In the genomic region with DNA sequence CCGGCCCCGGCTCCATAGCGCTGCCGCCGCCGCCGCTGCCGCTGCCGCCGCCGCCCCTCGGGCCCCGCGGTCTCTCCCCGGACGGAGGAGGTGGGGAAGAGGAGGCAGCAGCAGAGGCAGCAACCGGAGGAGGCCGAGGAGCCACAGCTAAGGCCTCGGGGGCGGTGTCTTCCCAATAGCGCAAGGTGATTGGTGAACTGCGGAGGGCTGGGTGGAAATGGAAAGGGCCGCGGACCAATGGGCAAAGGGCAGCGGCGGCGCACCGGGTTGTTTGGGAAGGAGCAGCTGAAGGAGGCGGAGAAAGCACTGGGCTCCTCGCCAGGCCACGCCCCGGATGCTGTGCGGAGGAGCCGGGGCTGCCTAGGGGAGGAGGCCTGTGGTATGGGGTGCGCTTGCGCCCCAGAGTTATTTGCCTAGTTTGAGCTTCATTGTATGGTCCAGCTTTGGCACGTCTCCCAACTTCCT, we compare ENCODE assay signal across 8 mouse cellular contexts. TPM values are rescaled to one million over a fixed set of nuclear protein-coding genes. Genes with fewer than 3 reads are reported as not detected.
DNase-seq lines count a peak whose midpoint lies in the region; ATAC-seq lines count a peak whose summit lies in the region.

Gene Bmt2 (minus strand): TSS at position 149 of the 465 bp plus-strand sequence.

- H3K4me2 ChIP-seq in hindbrain, embryonic 16.5 days (ENCODE audit: low read length): peak within 1 kb of the TSS; percentile 66

- H3K27ac ChIP-seq in hindbrain, embryonic 16.5 days (ENCODE audit: low read depth, low read length): peak within 1 kb of the TSS; percentile 94
- H3K27ac ChIP-seq in macrophage: peak within 1 kb of the TSS; percentile 68

- H3K9ac ChIP-seq in hindbrain, embryonic 16.5 days (ENCODE audit: low read depth, low read length): peak within 1 kb of the TSS; percentile 99

- H3K4me1 ChIP-seq in hindbrain, embryonic 16.5 days (ENCODE audit: control insufficient read depth, insufficient read depth, low read depth, low read length): peaks cover 9% of the 10 kb centered on the region

- no peaks in the 10 kb centered on the region for H3K27me3 ChIP-seq in hindbrain, embryonic 16.5 days (replicated peaks; ENCODE audit: control insufficient read depth, insufficient read depth, low read length)

- no peaks in the 10 kb centered on the region for H3K9me3 ChIP-seq in hindbrain, embryonic 16.5 days (ENCODE audit: control insufficient read depth, low read length)

- peak; percentile 91 for DNase-seq in WW6 (ENCODE audit: low read depth, low spot score)
- DNase-seq in cerebellum, postnatal 4 days (ENCODE audit: low spot score in 2 of 2): peak; percentile 97 to 99
- peak; percentile 99 for DNase-seq in gastrocnemius, adult 18-20 months (ENCODE audit: low spot score)
- peak; percentile 99 for DNase-seq in left cerebral cortex, adult 18-20 months (ENCODE audit: low spot score in 2 of 2)
- peak; percentile 99 for DNase-seq in right cerebral cortex, adult 18-20 months
- peak; percentile 95 for DNase-seq in urinary bladder, postnatal 10 days (ENCODE audit: low spot score)

- peak; percentile 99 for ATAC-seq in hindbrain, embryonic 16.5 days

- WGBS in hindbrain, embryonic 16.5 days: under 1% methylated on average over 37 of the region's 37 CpGs
- WGBS in macrophage (ENCODE audit: missing documents): 1% methylated on average over 37 of the region's 37 CpGs

- peaks cover 45% of the 10 kb centered on the region for H3K79me2 ChIP-seq in macrophage (ENCODE audit: inconsistent target)

- H3K36me3 ChIP-seq in hindbrain, embryonic 16.5 days (ENCODE audit: control insufficient read depth, insufficient read depth, low read length): no peaks in the 10 kb centered on the region
- H3K36me3 ChIP-seq in macrophage (ENCODE audit: inconsistent target): no peaks in the 10 kb centered on the region

- peak within 1 kb of the TSS; percentile 86 for H3K4me3 ChIP-seq in hindbrain, embryonic 16.5 days (ENCODE audit: low read length)
- H3K4me3 ChIP-seq in macrophage (ENCODE audit: inconsistent target): peak within 1 kb of the TSS; percentile 69

RNA-seq across cellular contexts. Expression of gene Bmt2, which starts in this region (rescaled TPM):
- total RNA-seq in gastrocnemius, adult 18-20 months (2021): 10 to 100 TPM in 1 of 2 experiments, 1 to 10 TPM in 1; 9.5 to 10.2 TPM
- polyA plus RNA-seq in hindbrain, embryonic 16.5 days (2015; fragmentation: Nextera tagmentation; extraction: Ambion mirVana): 15.0 and 18.4 TPM in 2 replicates
- 10 to 100 TPM; 24.5 to 29.2 TPM for total RNA-seq in left cerebral cortex, adult 18-20 months (2021)
- total RNA-seq in macrophage (2018; cell fraction: chromatin; rRNA removed): 100 to 1,000 TPM in 8 of 26 experiments, 10 to 100 TPM in 18; 17.0 to 171 (median 63.7) TPM
- total RNA-seq in macrophage (2018; cell fraction: cytosol; rRNA removed): 10 to 100 TPM; 30.3 to 89.0 (median 53.8) TPM
- total RNA-seq in macrophage (2018; cell fraction: nucleus; rRNA removed): 100 to 1,000 TPM in 12 of 26 experiments, 10 to 100 TPM in 14; 37.6 to 225 (median 98.7) TPM
- polyA plus RNA-seq in macrophage (2018): 18.7 to 39.1 TPM (median 18.9 TPM) in 3 replicates

Comparison
In these comparisons a context has a peak if more than half of its experiments do, and no peak if none do; other contexts are left out.
1. Peak in every context shown above with its lines: DNase-seq, ATAC-seq, H3K4me3 ChIP-seq and H3K27ac ChIP-seq.